Mouse (Mus musculus) kidney, adult 18-20 months (tissue): Measurements from ENCODE around the gene Slc12a8.
A peak's percentile ranks its signal among the peaks of the same experiment; 100 is the strongest.
"Not testable (repeated sequence)": the region's sequence is repeated elsewhere in the genome, so short reads cannot be mapped to it uniquely, and the experiment has no call there.

ENCODE experiments used
- DNase-seq: peaks from one replicate; pipeline ENCODE4 v3.0.0; 2021

Slc12a8 gene

GRCm38 (mm10) chr16:33516807-33517565, at the start of gene Slc12a8:
TSS of gene Slc12a8 (plus strand) at chr16:33517328.
- no peak for DNase-seq

GRCm38 (mm10) chr16:33467451-33467850, 49.7 kb upstream of the Slc12a8 start:
- DNase-seq = peak; percentile 37

GRCm38 (mm10) chr16:33469973-33470372, 47.2 kb upstream of the Slc12a8 start:
- DNase-seq = no peak

- DNase-seq = no peak
These were observed 42.7 kb upstream of the Slc12a8 start for GRCm38 (mm10) chr16:33474381-33474780.

GRCm38 (mm10) chr16:33479926-33480325, 37.2 kb upstream of the Slc12a8 start:
- no peak for DNase-seq

GRCm38 (mm10) chr16:33481148-33481547, 36.0 kb upstream of the Slc12a8 start:
- peak; percentile 38 for DNase-seq

GRCm38 (mm10) chr16:33482309-33482708, 34.8 kb upstream of the Slc12a8 start:
- DNase-seq = no peak

- DNase-seq = no peak
These were observed 29.4 kb upstream of the Slc12a8 start for GRCm38 (mm10) chr16:33487709-33488108.

- no peak for DNase-seq
These were observed 22.8 kb upstream of the Slc12a8 start for GRCm38 (mm10) chr16:33494374-33494773.

GRCm38 (mm10) chr16:33508082-33508481, 9.0 kb upstream of the Slc12a8 start:
- DNase-seq = no peak

GRCm38 (mm10) chr16:33509231-33509630, 7.9 kb upstream of the Slc12a8 start:
- not testable (repeated sequence) for DNase-seq

- not testable (repeated sequence) for DNase-seq
These were observed 6.3 kb upstream of the Slc12a8 start for GRCm38 (mm10) chr16:33510856-33511255.

- DNase-seq = no peak
These were observed 4.6 kb upstream of the Slc12a8 start for GRCm38 (mm10) chr16:33512555-33512954.

GRCm38 (mm10) chr16:33517627-33518026, 499 bp downstream of the Slc12a8 start:
- DNase-seq = no peak

GRCm38 (mm10) chr16:33518236-33518635, 1.1 kb downstream of the Slc12a8 start:
- no peak for DNase-seq

- DNase-seq = no peak
These were observed 2.9 kb downstream of the Slc12a8 start for GRCm38 (mm10) chr16:33519916-33520568.

GRCm38 (mm10) chr16:33522516-33522915, 5.4 kb downstream of the Slc12a8 start:
- DNase-seq = no peak

GRCm38 (mm10) chr16:33523571-33523970, 6.4 kb downstream of the Slc12a8 start:
- no peak for DNase-seq

GRCm38 (mm10) chr16:33529502-33530454, 12.7 kb downstream of the Slc12a8 start:
- DNase-seq = no peak

- DNase-seq = no peak
These were observed 14.1 kb downstream of the Slc12a8 start for GRCm38 (mm10) chr16:33531184-33531583.

GRCm38 (mm10) chr16:33536456-33536855, 19.3 kb downstream of the Slc12a8 start:
- DNase-seq = no peak

- DNase-seq = no peak
These were observed 20.5 kb downstream of the Slc12a8 start for GRCm38 (mm10) chr16:33537499-33538225.
